Mouse (Mus musculus) CH12F3 (cell line): ENCODE results near the gene Abhd2.

Experiments
- in situ Hi-C: fragments of 300-500 bp; cut with MboI; formaldehyde crosslinking; loops from 2 replicates; pipeline ENCODE4 v1.14.3; 2020; ENCODE audit warnings: low sequenced_read_pairs

The Abhd2 gene

DNA sequence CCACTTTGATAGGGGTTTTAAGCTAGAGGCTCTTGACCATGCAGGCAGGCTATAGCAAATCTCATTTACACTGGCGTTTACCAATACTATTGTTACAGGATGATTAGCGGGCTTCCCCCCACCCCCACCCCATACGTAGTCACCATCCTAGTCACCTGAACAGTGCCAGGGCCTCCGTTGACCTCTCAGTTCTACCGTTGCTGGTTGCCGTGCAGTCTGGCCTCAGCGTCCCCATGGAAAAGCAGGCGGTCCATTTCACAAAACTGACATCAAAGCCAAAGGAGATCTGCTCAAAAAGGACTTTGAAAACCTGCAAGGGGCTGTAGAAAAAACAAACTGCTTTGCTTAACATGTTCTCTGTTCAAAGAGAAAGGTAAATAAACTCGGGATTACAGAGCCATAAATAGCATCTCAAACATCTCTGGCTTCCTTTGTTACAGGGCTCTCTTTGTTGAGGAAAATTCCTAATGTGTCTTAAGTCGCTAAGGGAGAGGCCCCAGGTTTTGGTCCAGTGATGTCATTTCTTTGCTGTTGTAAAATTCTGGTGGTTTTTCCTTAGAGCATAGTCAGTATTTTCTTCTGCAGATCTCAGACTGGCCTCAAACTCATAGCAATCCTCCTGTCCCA lies 43.2 kb downstream of the Abhd2 start:
- in situ Hi-C loops = no loop called here

DNA sequence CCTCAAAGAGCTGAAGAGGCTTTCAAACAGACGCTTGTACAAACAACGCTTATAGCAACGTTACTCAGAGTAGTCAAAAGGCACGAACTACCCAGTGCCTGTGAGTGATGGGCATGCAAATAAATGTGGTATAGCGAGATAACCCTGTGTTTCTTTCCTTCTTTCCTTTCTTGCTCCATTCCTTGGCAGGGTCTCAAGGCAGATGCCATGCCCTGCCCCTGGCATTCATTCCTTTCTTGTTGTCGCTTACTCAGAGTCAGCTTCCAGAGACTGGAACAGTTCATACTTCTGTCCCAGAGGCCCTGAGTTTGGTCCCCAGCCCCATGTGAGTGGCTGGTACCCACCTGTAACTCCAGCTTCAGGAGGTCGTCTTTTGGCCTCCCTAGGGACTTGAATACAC lies 44.6 kb downstream of the Abhd2 start:
- in situ Hi-C loops = no loop called here

DNA sequence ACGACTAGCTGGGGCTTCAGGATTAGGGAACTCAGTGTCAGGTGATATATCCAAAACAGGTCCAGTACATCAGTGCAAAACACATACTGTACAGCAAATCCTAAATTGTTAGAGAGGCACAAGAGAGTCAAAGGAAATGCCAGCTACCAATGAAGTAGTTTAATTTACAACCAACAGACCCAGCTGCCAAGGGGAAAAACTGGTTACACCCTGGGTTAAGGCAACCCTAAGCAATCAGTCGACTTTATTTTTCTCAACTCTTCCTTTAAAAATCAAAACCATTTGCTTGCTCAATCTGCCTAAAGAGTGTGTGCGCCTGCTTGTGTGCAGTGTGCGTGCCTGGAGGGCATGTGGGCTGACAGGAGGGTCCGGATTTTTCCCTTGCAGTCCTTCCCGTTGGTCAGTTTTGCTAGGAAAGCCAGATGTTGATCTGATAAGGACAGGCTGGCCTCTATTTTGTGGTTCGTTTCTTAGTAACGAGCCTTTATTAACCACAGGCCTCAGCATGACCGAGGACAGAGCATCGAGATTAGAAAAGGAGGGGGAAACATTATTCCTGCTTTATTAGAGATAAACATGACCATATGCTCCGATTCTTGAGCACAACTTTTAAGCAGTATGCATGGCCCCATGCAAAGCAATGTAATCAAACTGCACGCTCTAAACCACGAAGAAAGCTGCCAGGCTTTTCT lies 45.3 kb downstream of the Abhd2 start:
- in situ Hi-C loops = no loop called here

DNA sequence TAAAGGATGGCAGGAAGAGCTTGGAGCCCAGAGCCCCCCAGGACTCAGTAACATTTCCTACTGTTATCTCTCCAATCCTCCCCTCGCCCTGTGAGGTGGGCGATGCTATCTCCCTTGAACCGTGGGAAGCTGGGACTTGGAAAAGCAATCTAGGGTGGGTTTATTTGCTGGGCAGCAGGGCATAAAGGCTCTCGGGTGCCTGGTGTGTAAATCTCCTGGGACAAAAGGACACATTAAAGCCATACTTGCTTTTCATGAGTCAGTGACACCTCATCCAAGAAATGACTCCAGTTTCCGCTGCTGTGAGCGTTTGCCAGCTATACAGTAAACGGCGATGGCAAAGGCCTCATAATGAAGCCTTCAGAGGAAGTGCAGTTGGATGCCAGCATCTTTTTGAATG lies 50.9 kb downstream of the Abhd2 start:
- in situ Hi-C loops = no loop called here

DNA sequence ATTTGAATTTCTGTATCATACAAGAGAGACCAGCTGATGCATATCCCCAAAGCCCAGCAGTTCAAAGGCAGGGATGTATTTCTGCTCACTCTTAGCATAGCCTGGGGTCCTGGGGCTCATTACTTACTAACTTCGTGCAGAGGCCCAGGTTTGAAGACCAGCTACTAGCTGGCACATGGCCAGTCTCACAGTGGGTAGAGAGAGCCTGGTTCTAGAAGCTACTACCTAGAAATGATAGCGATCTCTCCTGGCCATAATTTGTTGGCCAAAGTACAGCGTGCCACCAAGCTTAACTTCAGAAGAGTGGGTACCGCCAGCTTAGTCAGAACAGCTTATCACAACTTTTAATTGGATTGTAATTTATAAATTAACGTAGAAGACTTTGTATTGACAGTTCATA lies 55.8 kb downstream of the Abhd2 start:
- in situ Hi-C loops = no loop called here

DNA sequence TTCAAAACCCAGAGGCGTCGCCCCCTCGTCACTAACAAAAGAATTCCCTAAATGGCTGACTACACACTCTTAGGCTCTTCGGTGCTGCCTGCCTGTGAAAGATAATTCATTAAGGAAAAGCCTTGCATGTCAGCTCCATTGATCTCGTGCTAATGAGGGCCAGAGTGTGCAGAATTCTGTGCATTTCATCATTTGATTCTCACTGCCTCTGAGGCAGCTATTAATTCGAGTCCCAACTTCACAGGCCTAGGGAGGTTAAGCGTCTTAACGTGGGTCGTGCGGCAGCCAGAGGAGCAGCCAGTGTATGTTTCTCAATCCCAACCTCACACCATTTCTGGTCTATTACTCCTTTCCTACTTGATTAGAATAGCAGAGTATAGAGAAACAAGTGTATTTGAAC lies 58.2 kb downstream of the Abhd2 start:
- in situ Hi-C loops = no loop called here

DNA sequence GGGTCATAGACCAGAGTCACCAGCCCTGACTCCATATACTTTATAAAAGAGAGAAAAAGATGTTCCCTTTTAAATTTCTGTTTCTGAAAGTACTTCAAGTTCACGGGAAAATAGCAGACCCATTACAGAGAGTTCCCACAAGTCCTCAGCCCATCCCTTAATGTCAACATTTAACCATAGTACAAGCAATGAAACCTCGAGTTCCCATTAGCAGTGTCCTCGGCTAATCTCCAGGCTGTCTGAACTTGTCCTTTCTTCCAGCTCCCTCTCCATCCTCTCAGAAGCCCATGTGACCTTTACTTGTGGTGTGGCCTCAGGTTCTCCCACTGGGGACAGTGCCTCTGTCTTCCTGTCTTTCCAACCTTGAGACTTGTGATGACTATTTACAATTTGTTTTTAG lies 60.4 kb downstream of the Abhd2 start:
- in situ Hi-C loops = no loop called here

DNA sequence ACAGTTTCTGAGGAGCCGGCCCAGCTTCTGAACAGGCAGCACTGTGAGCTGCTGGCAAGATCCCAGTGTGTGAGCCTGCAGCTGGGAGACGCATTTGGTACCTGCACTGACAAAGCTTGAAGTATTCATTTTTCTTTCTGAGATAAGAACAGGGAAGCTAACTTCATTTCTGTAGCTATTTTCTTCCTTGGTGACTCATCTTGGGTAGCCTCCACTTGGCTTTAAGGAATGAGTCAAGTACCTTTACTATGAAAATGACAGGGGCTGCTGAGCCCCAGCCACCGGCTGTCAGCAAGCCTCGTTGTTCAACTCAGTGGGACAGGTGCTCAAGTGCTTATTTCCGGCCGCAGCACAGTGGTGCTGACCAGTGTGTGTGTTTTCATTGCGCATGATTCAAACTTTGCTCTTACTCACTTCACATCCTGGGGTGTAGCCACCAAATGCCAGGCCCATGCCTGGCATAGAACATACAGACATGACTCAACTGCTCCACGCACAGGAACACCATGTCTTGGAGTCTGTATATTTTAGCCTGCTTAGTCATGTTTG lies 63.4 kb downstream of the Abhd2 start:
- in situ Hi-C loops = no loop called here

DNA sequence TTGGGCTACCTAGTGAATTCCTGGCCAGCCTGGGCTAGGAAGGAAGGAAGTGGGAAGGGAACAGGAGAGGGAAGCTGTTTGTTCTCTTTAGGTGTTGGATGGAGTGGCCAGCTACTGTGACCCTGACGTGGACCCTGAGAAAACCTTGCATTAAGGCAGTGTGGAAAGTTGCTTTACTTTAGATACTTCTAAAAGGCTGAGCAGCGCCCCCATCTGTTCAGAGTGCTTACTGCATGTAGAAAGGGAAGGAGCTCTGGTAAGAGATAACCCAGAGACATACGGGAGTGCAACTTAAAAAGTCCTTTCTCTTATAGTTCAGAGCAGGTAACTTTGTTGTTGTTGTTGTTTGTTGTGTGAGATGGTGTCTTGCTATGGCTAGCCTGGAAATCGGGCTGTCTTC lies 72.9 kb downstream of the Abhd2 start:
- in situ Hi-C loops = loop anchor here (5.0 kb wide), 1 partner anchor 209 kb away; no protein-coding TSS in a partner anchor

DNA sequence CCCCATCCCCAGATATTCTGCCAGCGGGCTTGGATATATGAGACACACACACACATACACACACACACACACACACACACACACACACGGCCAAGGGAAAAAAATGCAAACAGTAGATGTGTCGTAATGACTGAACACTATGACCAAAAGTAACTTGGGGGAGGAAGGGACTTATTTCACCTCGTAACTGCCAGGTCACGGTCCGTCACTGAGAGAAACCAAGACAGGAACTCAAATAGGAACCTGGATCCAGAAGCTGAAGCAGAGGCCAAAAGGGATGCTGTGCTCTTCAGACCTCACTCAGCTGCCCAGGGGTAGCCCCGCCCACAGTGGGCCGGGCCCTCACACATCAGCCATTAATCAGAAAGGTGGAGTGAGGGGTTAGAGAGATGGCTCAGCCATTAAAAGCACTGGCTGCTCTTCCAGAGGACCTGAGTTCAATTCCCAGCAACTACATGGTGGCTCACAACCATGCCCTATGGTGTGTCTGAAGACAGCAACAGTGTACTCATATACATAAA lies 73.6 kb downstream of the Abhd2 start:
- in situ Hi-C loops = loop anchor here (5.0 kb wide), 1 partner anchor 209 kb away; no protein-coding TSS in a partner anchor

DNA sequence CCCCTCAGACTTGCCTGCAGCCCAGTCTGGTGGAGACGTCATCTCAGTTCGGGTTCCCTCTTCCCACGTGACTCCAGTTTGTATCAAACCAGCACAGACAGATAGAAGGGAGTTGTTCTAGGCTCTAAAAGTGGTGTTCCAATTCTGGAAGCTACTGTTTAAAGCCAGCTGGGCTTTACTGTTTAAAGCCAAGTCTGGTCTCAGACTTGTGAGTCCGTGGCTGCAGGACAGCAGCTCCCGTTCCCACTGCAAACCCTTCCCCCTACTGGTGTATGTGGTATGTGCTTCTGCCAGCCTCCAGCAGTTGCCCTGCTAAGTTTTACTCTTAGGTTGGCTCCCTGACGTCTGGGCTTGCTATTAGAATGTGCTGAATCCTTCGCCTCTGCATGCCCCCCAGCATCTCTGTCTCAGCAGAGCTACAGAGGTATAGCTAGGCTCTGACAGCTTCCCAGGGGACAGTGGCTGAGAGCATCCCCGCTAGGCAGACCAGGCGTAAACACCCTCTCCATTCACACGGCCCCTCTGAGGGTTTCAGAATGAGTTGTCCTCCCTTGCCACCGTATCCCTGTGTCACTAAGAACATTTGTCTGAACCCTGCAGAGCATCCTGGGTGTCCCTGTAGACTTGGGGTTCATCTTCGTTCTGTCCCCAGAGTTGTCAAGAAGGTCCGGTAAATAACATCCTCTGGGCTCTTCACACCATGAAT lies 74.3 kb downstream of the Abhd2 start:
- in situ Hi-C loops = loop anchor here (5.0 kb wide), 1 partner anchor 210 kb away; no protein-coding TSS in a partner anchor

DNA sequence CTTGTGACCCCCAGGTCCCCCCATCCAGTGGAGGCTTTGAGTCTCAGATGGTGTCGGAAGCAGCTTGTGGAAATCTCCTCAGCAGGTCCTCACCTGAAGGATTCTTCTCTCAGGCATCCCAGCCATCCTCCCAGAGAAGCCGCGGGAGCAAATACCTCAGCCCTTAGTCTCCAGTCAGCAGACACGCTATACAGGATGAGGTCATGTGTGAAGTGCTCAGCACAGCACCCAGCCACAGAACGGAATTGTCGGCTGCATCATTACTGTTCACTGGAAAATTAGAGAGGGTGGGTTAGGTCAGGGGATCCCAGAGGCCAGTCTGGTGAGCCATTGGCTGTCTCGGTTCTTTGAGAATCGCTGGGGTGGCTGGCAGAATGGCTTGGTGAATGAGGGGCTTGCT lies 75.8 kb downstream of the Abhd2 start:
- in situ Hi-C loops = loop anchor here (5.0 kb wide), 1 partner anchor 212 kb away; no protein-coding TSS in a partner anchor

DNA sequence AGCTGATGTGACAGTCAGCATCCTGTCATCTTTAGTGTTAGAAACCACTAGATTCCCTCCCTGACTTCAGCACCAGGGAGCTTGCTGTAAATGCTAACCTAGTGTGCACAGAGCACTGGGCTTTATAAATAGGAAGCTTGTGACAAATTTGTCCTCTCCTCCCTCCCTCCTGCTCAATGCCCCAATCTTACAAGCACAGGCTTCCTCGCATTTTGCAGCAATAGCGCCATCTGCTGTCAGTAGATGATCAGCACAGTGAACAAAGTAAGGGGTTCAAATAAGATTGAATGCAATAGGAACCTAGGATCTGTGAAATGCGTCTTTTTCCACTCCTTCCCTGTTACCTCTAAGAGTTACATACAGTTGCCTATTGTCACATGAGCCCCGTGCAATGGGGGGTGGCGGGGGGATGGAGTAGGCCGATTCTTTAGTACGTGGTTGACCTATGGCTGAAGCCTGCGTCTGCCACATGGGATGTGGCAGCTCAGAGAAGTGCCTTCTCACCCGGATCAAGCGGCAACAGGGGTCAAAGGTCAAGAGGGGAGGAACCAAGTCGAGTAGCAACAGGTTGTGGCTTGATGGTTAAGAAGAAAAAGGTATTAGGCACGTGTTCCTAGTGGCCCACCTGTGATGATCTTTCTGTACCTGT lies 76.9 kb downstream of the Abhd2 start:
- in situ Hi-C loops = loop anchor here (5.0 to 25.0 kb wide), 4 partner anchors 105 to 563 kb away; partner anchors contain the start of genes Mrpl46 and Mrps11

DNA sequence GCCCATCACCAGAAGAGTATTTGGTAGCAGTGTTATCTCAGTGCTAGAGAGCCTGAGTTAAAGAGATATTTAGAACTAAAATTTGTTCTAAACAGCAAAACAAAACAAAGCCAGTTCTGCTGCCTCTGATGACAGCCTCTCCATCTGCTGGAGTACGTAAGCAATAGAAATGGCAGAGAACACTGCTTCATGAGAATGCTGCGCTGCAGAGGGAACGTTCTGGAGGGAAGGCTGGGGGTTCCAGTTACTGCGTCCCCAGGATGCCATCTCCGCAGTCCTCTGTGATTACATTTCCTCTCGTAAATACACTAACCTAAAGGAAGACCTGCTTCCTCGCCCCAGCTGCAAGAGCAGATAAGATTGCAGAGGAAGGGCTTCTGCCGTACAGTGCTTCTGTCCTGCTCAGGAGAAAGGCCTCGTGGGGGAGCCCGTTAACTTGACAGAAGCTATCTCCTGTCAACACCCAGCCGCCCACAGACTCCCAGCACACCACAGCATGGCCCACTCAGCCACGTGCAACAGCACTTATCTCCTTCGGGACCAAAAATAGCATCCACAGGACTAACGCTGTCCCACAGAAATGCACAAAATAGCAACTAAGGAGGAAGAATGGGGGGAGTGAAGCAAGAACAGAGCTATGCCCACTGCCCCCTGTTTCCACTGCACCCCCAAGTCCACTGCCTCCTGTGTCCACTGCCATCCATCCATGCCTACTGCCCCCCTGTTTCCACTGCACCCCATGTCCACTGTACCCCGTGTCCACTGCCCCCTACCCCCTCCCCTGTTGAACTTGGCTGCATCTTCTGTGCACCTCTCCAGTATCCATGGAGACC lies 85.6 kb downstream of the Abhd2 start:
- in situ Hi-C loops = loop anchor here (10.0 to 25.0 kb wide), 3 partner anchors 114 to 571 kb away; partner anchors contain the start of genes Mrpl46 and Mrps11

DNA sequence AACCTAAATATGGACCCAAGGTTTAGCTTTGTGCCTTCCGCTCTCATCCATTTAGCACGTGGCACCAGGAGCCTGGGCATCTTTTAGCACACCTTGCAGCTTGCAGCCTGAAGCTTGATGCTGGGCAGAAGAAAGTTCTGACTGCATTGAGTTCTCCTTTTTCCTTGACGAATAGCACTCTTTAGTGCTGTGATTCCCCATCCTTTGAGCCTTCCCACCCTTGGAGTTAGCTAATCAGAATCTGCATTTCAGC lies 86.1 kb downstream of the Abhd2 start:
- in situ Hi-C loops = loop anchor here (10.0 to 25.0 kb wide), 3 partner anchors 114 to 572 kb away; partner anchors contain the start of genes Mrpl46 and Mrps11

DNA sequence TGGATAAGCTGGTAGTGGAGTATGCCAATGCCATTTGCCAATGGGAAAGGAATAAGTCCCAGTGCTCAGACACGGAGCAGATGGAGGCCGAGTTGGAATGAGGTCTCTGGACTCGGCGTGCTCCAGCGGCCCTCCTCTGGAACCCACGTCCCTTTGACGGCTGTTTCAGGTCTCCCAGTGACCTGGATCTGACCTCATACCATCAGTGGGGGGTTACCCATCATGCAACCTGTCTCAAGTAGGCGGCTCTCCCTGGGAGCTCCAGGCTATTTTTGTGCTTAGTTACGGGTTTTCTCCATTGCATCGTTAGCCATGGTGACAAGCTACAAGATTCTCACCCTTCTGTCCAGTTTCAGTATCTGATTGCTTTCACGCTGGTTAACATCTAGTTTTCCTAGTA lies 87.1 kb downstream of the Abhd2 start:
- in situ Hi-C loops = loop anchor here (25.0 kb wide), 2 partner anchors 423 to 573 kb away; partner anchors contain the start of genes Mrpl46 and Mrps11

DNA sequence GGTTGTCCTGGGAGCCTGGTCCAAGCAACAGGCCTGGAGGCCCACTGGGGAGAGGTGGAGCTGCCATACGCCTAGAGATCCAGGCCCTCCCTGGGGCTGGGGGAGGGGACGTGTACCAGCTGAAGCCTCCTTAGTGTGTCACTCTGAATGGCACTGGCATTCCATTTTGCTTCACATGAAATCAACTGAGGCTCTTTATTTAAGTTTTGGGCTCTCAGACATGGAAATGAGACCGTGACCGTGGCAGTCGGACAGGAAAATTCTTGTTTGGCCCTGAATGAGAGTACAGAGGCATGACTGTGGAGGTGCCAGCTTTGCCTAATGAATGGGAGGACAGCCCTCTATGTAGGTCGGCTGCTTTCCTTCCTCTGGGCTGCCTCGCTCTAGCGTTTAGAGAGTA lies 89.2 kb downstream of the Abhd2 start:
- in situ Hi-C loops = loop anchor here (25.0 kb wide), 2 partner anchors 425 to 575 kb away; partner anchors contain the start of genes Mrpl46 and Mrps11

DNA sequence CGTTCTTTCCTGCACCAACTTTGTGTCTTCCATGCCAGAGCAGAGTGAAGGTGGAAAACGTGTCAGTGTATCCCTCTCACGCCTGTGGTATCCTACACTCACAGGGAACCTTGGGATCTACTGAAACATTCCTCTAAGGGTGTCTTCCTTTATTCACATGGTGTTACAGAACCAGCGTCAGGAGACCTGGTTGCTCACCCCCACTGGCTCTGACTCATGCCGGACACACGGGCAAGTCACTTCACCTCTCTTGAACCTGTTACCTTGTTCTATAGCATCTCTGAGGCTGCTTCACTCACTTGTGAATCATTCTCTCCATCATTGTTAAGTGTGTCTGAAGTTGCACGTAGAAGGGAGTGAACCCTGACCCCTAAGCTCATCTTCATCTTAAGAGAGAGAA lies 89.8 kb downstream of the Abhd2 start:
- in situ Hi-C loops = loop anchor here (25.0 kb wide), 2 partner anchors 426 to 576 kb away; partner anchors contain the start of genes Mrpl46 and Mrps11

DNA sequence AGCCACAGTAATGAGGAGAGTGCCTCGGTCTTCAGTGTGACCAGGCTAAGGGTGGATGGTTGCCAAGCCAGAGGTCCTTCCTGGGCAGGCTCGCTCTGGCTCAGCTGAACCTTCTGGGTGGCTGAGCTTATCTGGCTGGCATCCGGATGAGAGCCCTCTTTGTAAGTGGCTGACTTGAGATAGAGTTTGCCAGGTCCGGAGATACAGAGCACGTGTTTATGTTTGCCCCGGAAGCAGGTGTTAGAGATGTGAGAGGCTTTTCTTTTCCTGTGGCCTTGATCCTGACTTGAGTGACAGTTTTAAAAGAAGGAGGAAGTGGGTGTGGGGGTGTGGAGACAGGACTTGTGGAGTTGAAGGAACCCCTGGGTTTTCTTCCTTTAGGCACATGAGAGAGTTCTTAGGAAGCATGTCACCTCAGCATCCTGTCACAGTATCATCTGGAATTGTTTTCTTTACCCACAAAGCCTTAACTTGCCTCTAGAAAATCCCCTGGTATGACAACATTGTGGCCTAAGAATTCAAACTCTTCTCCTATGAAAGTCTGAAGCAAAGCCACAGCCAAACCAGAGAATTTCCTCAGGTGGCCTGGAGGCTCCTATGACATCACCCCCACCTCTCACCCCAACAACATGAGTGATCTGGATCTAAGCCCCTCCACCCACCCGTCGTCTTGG lies 90.5 kb downstream of the Abhd2 start:
- in situ Hi-C loops = loop anchor here (25.0 kb wide), 2 partner anchors 426 to 576 kb away; partner anchors contain the start of genes Mrpl46 and Mrps11
